Mouse (Mus musculus) ZHBTc4 (cell line): ENCODE data around the gene Olfr1342.

Source experiments
- DNase-seq: peaks from one replicate; pipeline ENCODE4 v3.0.0-alpha.2; 2011; ENCODE audit warnings: low read depth, low spot score

Gene Olfr1342

GRCm38 (mm10) chr4:118692412-118692973 is at the start of gene Olfr1342:
Gene Olfr1342, minus strand, starts transcription at chr4:118692756.
- no peak for DNase-seq

- no peak for DNase-seq
Observed at GRCm38 (mm10) chr4:118741881-118742280, 49.3 kb upstream of the Olfr1342 start.

GRCm38 (mm10) chr4:118740988-118741698 is 48.6 kb upstream of the Olfr1342 start:
- peak; percentile 98 for DNase-seq

- no peak for DNase-seq
Observed at GRCm38 (mm10) chr4:118739574-118739973, 47.0 kb upstream of the Olfr1342 start.

- DNase-seq: no peak
Observed at GRCm38 (mm10) chr4:118731875-118732274, 39.3 kb upstream of the Olfr1342 start, which contains the start of gene Olfr1339. Gene Olfr1339, plus strand, starts transcription at chr4:118732175.

GRCm38 (mm10) chr4:118721742-118722483 is 29.4 kb upstream of the Olfr1342 start:
- DNase-seq: peak; percentile 58

GRCm38 (mm10) chr4:118719838-118720237 is 27.3 kb upstream of the Olfr1342 start, which contains the start of gene Olfr1340:
Gene Olfr1340, plus strand, starts transcription at chr4:118720138.
- DNase-seq: no peak

GRCm38 (mm10) chr4:118711656-118712055 is 19.1 kb upstream of the Olfr1342 start:
- DNase-seq: peak; percentile 85

- no peak for DNase-seq
Observed at GRCm38 (mm10) chr4:118708086-118708485, 15.5 kb upstream of the Olfr1342 start.

GRCm38 (mm10) chr4:118703223-118703622 is 10.7 kb upstream of the Olfr1342 start, which contains the start of gene Olfr1341:
Gene Olfr1341, plus strand, starts transcription at chr4:118703523.
- no peak for DNase-seq

GRCm38 (mm10) chr4:118693812-118694211 is 1.3 kb upstream of the Olfr1342 start:
- no peak for DNase-seq

- DNase-seq: peak; percentile 83
Observed at GRCm38 (mm10) chr4:118687086-118687485, 5.5 kb downstream of the Olfr1342 start.

- DNase-seq: no peak
Observed at GRCm38 (mm10) chr4:118658652-118659051, 33.9 kb downstream of the Olfr1342 start, which contains the start of gene Olfr62. Gene Olfr62, plus strand, starts transcription at chr4:118658952.

GRCm38 (mm10) chr4:118645234-118645633 is 47.3 kb downstream of the Olfr1342 start:
- peak; percentile 78 for DNase-seq

- DNase-seq: no peak
Observed at GRCm38 (mm10) chr4:118642346-118643190, 50.0 kb downstream of the Olfr1342 start.
